Mouse (Mus musculus) hematopoietic stem cell, adult 5-6 weeks (primary cell): Measurements from ENCODE around the gene Gkn3. TPM values are rescaled to one million over a fixed set of nuclear protein-coding genes. Genes with fewer than 3 reads are reported as not detected.
A peak's percentile ranks its signal among the peaks of the same experiment; 100 is the strongest.

Experiments
- ATAC-seq, 2 experiments: fragments of 125-278 bp in 1 of 2; replicated peaks in 1 of 2; 2 replicates each; pipeline ENCODE4 v1.8.0; 2016 to 2017; ENCODE audit warnings: inconsistent platforms in 2 of 2, mild to moderate bottlenecking in 2 of 2, moderate number of reproducible peaks in 2 of 2, low read depth in 1 of 2, moderate TSS enrichment in 1 of 2; ENCODE audit not compliant: low FRiP score in 2 of 2, poor library complexity in 2 of 2, severe bottlenecking in 2 of 2, insufficient read depth in 1 of 2, low TSS enrichment in 1 of 2
- total RNA-seq: library from RNA; stranded (forward); fragments of 172-1452, 232-1000 nt; gene quantifications from 2 replicates; pipeline ENCODE4 v1.2.3, GENCODE M21; 2017

Gkn3 gene
- 2.5 TPM in 1 of 2 replicates, not detected in the other for total RNA-seq

- ATAC-seq = no peak
Measured at GRCm38 (mm10) chr6:87388877-87389276, at the start of gene Gkn3. Gene Gkn3 (minus strand): TSS chr6:87388935.

- peak; percentile 14 to 56; a peak in 2 of 4 replicates for ATAC-seq
Measured at GRCm38 (mm10) chr6:87436745-87437144, 48.0 kb upstream of the Gkn3 start.

- no peak for ATAC-seq
Measured at GRCm38 (mm10) chr6:87435791-87436190, 47.1 kb upstream of the Gkn3 start.

- ATAC-seq = no peak
Measured at GRCm38 (mm10) chr6:87428487-87429044, 39.8 kb upstream of the Gkn3 start, which contains the start of gene Bmp10. Gene Bmp10 (plus strand): TSS chr6:87428994.

- ATAC-seq = no peak
Measured at GRCm38 (mm10) chr6:87427616-87428015, 38.9 kb upstream of the Gkn3 start.

- no peak for ATAC-seq
Measured at GRCm38 (mm10) chr6:87426954-87427353, 38.2 kb upstream of the Gkn3 start.

GRCm38 (mm10) chr6:87424037-87424816, 35.5 kb upstream of the Gkn3 start:
- ATAC-seq = no peak

GRCm38 (mm10) chr6:87422304-87422703, 33.6 kb upstream of the Gkn3 start:
- no peak for ATAC-seq

- no peak for ATAC-seq
Measured at GRCm38 (mm10) chr6:87412011-87412410, 23.3 kb upstream of the Gkn3 start.

GRCm38 (mm10) chr6:87401456-87401855, 12.7 kb upstream of the Gkn3 start:
- no peak for ATAC-seq

- peak; percentile 80 to 86 for ATAC-seq
Measured at GRCm38 (mm10) chr6:87399886-87400566, 11.3 kb upstream of the Gkn3 start.

- peak; percentile 63 to 80 for ATAC-seq
Measured at GRCm38 (mm10) chr6:87399137-87399536, 10.4 kb upstream of the Gkn3 start.

GRCm38 (mm10) chr6:87394783-87395182, 6.0 kb upstream of the Gkn3 start:
- ATAC-seq = no peak

- peak in 1 of 2 experiments; percentile 39; a peak in 1 of 4 replicates for ATAC-seq
Measured at GRCm38 (mm10) chr6:87393466-87394205, 4.9 kb upstream of the Gkn3 start.

- no peak for ATAC-seq
Measured at GRCm38 (mm10) chr6:87389455-87389989, 787 bp upstream of the Gkn3 start.

GRCm38 (mm10) chr6:87386681-87387080, 2.1 kb downstream of the Gkn3 start:
- no peak for ATAC-seq

- peak; percentile 46 to 52; a peak in 3 of 4 replicates for ATAC-seq
Measured at GRCm38 (mm10) chr6:87386203-87386602, 2.5 kb downstream of the Gkn3 start.
